Mouse (Mus musculus) testis, postnatal 10 days (tissue): ENCODE measurements around the gene Pex7.
A peak's percentile ranks its signal among the peaks of the same experiment; 100 is the strongest.

Experiments used
- DNase-seq: peaks from one replicate; pipeline ENCODE4 v3.0.0; 2021; ENCODE audit warnings: low spot score

Gene Pex7

GRCm38 (mm10) chr10:19877257-19877656 is 30.2 kb downstream of the Pex7 start:
- no peak for DNase-seq

- no peak for DNase-seq
Measured at GRCm38 (mm10) chr10:19876669-19877068, 30.8 kb downstream of the Pex7 start.

- no peak for DNase-seq
Measured at GRCm38 (mm10) chr10:19875346-19875745, 32.1 kb downstream of the Pex7 start.

- DNase-seq = no peak
Measured at GRCm38 (mm10) chr10:19855597-19856306, 51.7 kb downstream of the Pex7 start.

GRCm38 (mm10) chr10:19853609-19854008 is 53.9 kb downstream of the Pex7 start:
- no peak for DNase-seq

GRCm38 (mm10) chr10:19852776-19853175 is 54.7 kb downstream of the Pex7 start:
- no peak for DNase-seq

- peak; percentile 50 for DNase-seq
Measured at GRCm38 (mm10) chr10:19850998-19851691, 56.3 kb downstream of the Pex7 start, which contains the start of gene Slc35d3. Slc35d3 (minus strand) TSS chr10:19851459.

- peak; percentile 43 for DNase-seq
Measured at GRCm38 (mm10) chr10:19850544-19850997, 56.9 kb downstream of the Pex7 start.

- DNase-seq = peak; percentile 43
Measured at GRCm38 (mm10) chr10:19849771-19850365, 57.6 kb downstream of the Pex7 start.

GRCm38 (mm10) chr10:19848928-19849770 is 58.3 kb downstream of the Pex7 start:
- DNase-seq = no peak

- no peak for DNase-seq
Measured at GRCm38 (mm10) chr10:19839836-19840235, 67.7 kb downstream of the Pex7 start.

GRCm38 (mm10) chr10:19835887-19836710 is 71.4 kb downstream of the Pex7 start:
- no peak for DNase-seq

GRCm38 (mm10) chr10:19834222-19834621 is 73.3 kb downstream of the Pex7 start:
- no peak for DNase-seq

- no peak for DNase-seq
Measured at GRCm38 (mm10) chr10:19831072-19831849, 76.2 kb downstream of the Pex7 start.

GRCm38 (mm10) chr10:19820986-19821385 is 86.5 kb downstream of the Pex7 start:
- DNase-seq = no peak

- no peak for DNase-seq
Measured at GRCm38 (mm10) chr10:19818723-19819355, 88.7 kb downstream of the Pex7 start.

- DNase-seq = no peak
Measured at GRCm38 (mm10) chr10:19815371-19815770, 92.1 kb downstream of the Pex7 start.

GRCm38 (mm10) chr10:19811436-19812172 is 95.9 kb downstream of the Pex7 start:
- no peak for DNase-seq

GRCm38 (mm10) chr10:19804763-19805162 is 102.7 kb downstream of the Pex7 start:
- DNase-seq = no peak
